Mouse (Mus musculus): ENCODE measurements around the gene Rxrb.
A peak's percentile ranks its signal among the peaks of the same experiment; 100 is the strongest.

DNA sequence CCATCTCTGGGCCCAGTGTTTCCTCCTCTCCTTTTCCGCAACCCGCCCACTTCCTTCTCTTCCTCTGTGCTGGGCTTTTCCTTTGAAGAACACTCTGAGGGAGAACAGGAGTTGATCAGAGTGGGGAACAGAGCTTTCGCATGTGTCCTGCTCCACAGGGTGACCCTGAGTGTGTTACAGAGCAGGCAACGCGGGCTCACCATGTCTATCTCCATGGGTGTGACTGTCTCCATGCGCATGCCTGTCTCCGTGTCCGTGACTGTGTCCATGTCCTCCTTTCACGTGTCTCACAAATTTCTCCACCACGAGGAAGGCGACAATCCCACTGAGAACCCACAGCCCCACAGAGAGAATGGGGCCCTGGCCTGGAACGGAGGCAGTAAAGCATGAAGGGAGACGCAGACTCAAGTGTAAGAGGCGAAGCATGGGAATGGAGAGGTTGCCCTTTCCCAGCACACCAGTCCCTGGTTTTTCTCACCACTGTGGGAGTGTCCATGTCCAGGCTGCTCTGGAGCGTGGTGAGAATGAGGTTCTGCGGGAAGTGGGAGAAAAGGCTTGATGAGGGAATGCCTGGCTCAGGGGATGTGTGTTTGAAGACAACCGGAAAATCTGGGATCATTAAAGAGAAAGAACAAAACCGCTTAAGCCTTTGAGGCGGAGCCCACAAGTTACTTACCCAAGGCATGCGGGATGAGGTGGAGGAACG lies 1.6 kb upstream of the Rxrb start:
- no peak for TF ChIP-seq CTCF (IDR thresholded peaks at IDR 0.05; ENCODE audit: insufficient read depth, low read length)
- 0 out of 2 replicates have a peak, but pooled peaks have one; percentile 12 for TF ChIP-seq POLR2A (IDR thresholded peaks at IDR 0.05; ENCODE audit: borderline replicate concordance, extremely low read depth, low read depth, low read length)
